Mouse (Mus musculus) stomach, embryonic 16.5 days (tissue): Measurements from ENCODE around the gene Foxa3. TPM values are rescaled to one million over a fixed set of nuclear protein-coding genes. Genes with fewer than 3 reads are reported as not detected.
"Not testable (repeated sequence)": the region's sequence is repeated elsewhere in the genome, so short reads cannot be mapped to it uniquely, and the experiment has no call there.

Experiments
- ATAC-seq: fragments of 200-750 bp; cut with Nextera tagmentation; 2 replicates; pipeline ENCODE4 v1.8.0; 2017; ENCODE audit warnings: moderate number of reproducible peaks, moderate TSS enrichment; ENCODE audit not compliant: insufficient read depth, low FRiP score
- H3K27ac ChIP-seq: fragments of 300-500 bp; sonication (generic); 2 replicates; pipeline ENCODE4 v1.5.1; 2014; ENCODE audit warnings: low read length
- H3K27me3 ChIP-seq: fragments of 300-500 bp; sonication (generic); 2 replicates; pipeline ENCODE4 v1.6.1; 2014; ENCODE audit warnings: low read length, control low read depth, mixed read lengths; ENCODE audit not compliant: control insufficient read depth, insufficient read depth
- H3K36me3 ChIP-seq: fragments of 300-500 bp; sonication (generic); 2 replicates; pipeline ENCODE4 v1.6.1; 2014; ENCODE audit warnings: low read length; ENCODE audit not compliant: control insufficient read depth, insufficient read depth
- H3K4me1 ChIP-seq: fragments of 300-500 bp; sonication (generic); 2 replicates; pipeline ENCODE4 v1.6.1; 2014; ENCODE audit warnings: low read length, control low read depth, mixed read lengths; ENCODE audit not compliant: control insufficient read depth, insufficient read depth
- H3K4me2 ChIP-seq: fragments of 300-500 bp; sonication (generic); 2 replicates; pipeline ENCODE4 v1.6.1; 2014; ENCODE audit warnings: low read depth, low read length, mixed read lengths
- H3K4me3 ChIP-seq: fragments of 300-500 bp; sonication (generic); replicated peaks from 2 replicates; pipeline ENCODE4 v1.5.1; 2014; ENCODE audit warnings: mild to moderate bottlenecking, low read length
- H3K9ac ChIP-seq: fragments of 300-500 bp; sonication (generic); 2 replicates; pipeline ENCODE4 v1.6.1; 2014; ENCODE audit warnings: low read length
- H3K9me3 ChIP-seq: fragments of 300-500 bp; sonication (generic); replicated peaks from 2 replicates; pipeline ENCODE4 v1.6.1; 2016; ENCODE audit warnings: low read length, control low read depth; ENCODE audit not compliant: control insufficient read depth
- WGBS: fragments of 180-500 bp; shearing (Covaris S2); extraction: QIAGEN DNeasy Blood & Tissue Kit; methylation state at CpG from one replicate; pipeline ENCODE4 v1.1.7; 2014; 5-methylcytosine and 5-hydroxymethylcytosine counted together
- polyA plus RNA-seq: library from polyadenylated mRNA; unstranded; fragments of >200 nt; fragmentation: Nextera tagmentation; extraction: Ambion mirVana; gene quantifications from 2 replicates; pipeline ENCODE4 v1.2.1, GENCODE M21; 2015

Gene Foxa3
- 32.5 and 37.1 TPM in 2 replicates for polyA plus RNA-seq

DNA sequence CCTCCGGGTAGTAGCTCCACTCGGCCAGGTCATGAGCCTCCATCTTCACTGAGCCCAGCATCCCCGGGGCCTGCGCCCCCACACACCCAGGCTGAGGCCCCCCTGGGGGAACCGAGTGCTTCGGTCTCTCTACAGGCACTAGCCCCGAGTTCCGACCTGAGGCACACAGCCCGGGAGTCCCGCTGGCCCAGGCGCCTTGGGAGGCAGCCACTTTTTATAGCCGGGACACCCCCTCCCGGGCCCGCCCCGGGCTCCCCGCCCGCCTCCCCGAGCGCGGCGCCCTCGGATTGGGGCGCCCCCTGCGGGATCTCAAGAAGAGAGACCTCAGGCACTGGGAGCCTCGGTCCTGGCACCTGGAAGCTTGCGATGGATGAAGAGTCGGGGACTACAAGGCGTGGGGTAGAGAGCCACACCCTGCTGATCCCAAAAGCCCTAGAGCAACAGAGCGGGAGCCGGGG, at the start of gene Foxa3:
Foxa3 (minus strand) TSS at position 182 of the 458 bp plus-strand sequence.
- Histone ChIP-seq H3K27me3 (peaks cover 28% of the 10 kb centered on the region), H3K4me1 (peaks cover 18% of the 10 kb centered on the region), H3K27ac (peak within 1 kb of the TSS; percentile 57), H3K4me3 (peak within 1 kb of the TSS; percentile 94), H3K36me3 (no peaks in the 10 kb centered on the region), H3K4me2 (peak within 1 kb of the TSS; percentile 68), H3K9ac (peak within 1 kb of the TSS; percentile 95), H3K9me3 (no peaks in the 10 kb centered on the region)
- peak; percentile 59 for ATAC-seq
- WGBS: 3% methylated on average over 30 of the region's 30 CpGs

DNA sequence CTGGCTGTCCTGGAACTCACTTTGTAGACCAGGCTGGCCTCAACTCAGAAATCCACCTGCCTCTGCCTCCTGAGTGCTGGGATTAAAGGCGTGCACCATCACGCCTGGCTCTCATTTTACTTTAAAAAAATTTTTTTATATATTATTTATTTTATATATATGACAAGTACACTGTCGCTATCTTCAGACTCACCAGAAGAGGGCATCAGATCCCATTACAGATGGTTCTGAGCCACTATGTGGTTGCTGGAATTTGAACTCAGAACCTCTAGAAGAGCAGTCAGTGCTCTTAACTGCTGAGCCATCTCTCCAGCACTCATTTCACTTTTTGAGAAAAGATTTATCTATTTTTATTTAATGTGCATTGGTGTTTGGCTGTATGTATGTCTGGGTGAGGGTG, 47.7 kb upstream of the Foxa3 start:
- not testable (repeated sequence) for H3K4me3 ChIP-seq, ATAC-seq, H3K4me2 ChIP-seq, H3K9ac ChIP-seq, H3K27ac ChIP-seq, H3K4me1 ChIP-seq, H3K9me3 ChIP-seq, H3K36me3 ChIP-seq
- WGBS: 50% methylated on average over 3 of the region's 3 CpGs
- peaks cover 13% of the 10 kb centered on the region for H3K27me3 ChIP-seq

DNA sequence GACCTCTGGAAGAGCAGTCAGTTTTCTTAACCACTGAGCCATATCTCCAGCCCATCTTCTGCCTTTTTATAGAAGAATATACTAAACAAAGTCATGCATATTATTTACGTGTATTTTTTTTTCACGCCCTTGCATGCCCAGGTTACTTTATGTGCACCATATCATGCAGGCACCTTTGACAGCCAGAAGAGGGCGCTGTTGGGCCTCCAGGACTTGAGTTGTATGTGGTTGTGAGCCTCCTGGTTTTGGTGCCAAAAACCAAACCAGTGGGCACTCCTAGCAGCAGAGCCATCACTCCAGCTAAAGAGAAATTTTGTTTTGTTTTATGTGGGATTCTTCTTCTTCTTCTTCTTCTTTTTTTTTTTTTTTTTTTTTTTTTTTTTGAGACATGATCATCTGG, 46.2 kb upstream of the Foxa3 start:
- H3K9me3 ChIP-seq: no peaks in the 10 kb centered on the region
- no peak overlapping the region for H3K4me3 ChIP-seq
- WGBS: 48% methylated on average over 3 of the region's 3 CpGs
- no peaks in the 10 kb centered on the region for H3K4me1 ChIP-seq
- no peak overlapping the region for H3K4me2 ChIP-seq
- ATAC-seq: no peak
- H3K9ac ChIP-seq: no peak overlapping the region
- H3K36me3 ChIP-seq: no peaks in the 10 kb centered on the region
- H3K27me3 ChIP-seq: peaks cover 28% of the 10 kb centered on the region
- no peak overlapping the region for H3K27ac ChIP-seq

DNA sequence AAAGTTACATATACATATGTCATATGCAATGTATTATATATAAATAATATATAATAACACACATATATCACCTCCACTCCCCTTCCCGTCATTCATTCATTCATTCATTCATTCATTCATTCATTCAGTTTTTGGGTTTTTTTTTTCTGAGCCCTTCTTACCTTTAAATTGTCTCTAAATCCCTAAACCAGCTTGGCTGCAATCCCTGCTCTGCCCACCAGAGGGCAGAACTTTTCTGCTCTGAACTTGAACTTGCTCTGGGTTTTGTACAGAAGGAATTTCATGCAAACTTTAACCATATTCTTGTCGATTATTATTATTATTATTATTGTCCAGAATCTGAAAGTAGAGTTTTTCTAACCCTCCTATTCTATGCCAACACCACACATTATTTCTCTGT, 45.4 kb upstream of the Foxa3 start:
- no peaks in the 10 kb centered on the region for H3K36me3 ChIP-seq
- H3K4me2 ChIP-seq: no peak overlapping the region
- H3K9ac ChIP-seq: no peak overlapping the region
- no peak for ATAC-seq
- no peaks in the 10 kb centered on the region for H3K4me1 ChIP-seq
- H3K27ac ChIP-seq: no peak overlapping the region
- no peak overlapping the region for H3K4me3 ChIP-seq
- H3K27me3 ChIP-seq: peaks cover 28% of the 10 kb centered on the region
- no peaks in the 10 kb centered on the region for H3K9me3 ChIP-seq
- WGBS: 1% methylated on average over 2 of the region's 2 CpGs

DNA sequence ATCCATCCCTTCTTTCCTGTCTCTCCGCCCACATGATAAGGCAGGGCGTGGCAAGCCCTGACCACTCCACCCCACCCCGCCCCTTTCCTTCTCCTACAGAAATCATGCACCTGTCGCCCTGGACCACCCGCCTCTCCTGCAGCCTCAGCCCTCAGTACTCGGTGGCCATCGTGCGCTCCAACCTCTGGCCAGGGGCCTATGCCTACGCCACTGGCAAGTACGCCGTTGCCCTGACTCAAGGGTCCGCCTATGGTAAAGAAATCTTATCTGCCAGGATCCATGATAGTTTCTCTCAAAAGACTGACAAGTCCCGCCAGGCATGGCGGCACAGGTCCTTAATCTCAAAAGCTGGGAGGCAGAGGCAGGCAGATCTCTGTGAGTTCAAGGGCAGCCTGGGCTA, 44.6 kb upstream of the Foxa3 start:
- no peak overlapping the region for H3K9ac ChIP-seq
- WGBS: 62% methylated on average over 12 of the region's 14 CpGs
- H3K27ac ChIP-seq: no peak overlapping the region
- no peaks in the 10 kb centered on the region for H3K9me3 ChIP-seq
- no peak for ATAC-seq
- H3K4me3 ChIP-seq: no peak overlapping the region
- no peaks in the 10 kb centered on the region for H3K36me3 ChIP-seq
- no peaks in the 10 kb centered on the region for H3K4me1 ChIP-seq
- peaks cover 28% of the 10 kb centered on the region for H3K27me3 ChIP-seq
- no peak overlapping the region for H3K4me2 ChIP-seq

DNA sequence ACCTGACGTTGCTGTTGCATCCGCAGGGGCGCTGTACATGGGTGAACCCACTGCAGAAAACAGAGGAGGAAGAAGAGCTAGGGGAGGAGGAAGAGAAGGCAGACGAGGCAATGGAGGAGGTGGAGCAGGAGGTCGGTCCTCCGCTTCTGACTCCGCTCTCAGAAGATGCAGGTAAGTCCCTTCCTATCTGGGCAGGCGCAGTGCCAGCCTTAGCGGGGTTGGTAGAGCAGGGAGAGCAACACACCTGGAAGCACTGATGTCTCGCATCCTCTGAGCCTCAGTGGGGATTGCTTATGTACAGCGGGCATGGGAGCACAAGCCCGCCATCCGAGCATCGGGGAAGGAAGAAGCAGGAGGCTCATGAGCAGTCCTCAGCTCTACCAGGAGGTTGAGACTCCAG, 43.7 kb upstream of the Foxa3 start:
- H3K27ac ChIP-seq: no peak overlapping the region
- ATAC-seq: no peak
- no peaks in the 10 kb centered on the region for H3K9me3 ChIP-seq
- 42% methylated on average over 14 of the region's 14 CpGs for WGBS
- peaks cover 28% of the 10 kb centered on the region for H3K27me3 ChIP-seq
- H3K4me1 ChIP-seq: no peaks in the 10 kb centered on the region
- no peak overlapping the region for H3K9ac ChIP-seq
- H3K4me3 ChIP-seq: no peak overlapping the region
- H3K4me2 ChIP-seq: no peak overlapping the region
- no peaks in the 10 kb centered on the region for H3K36me3 ChIP-seq

DNA sequence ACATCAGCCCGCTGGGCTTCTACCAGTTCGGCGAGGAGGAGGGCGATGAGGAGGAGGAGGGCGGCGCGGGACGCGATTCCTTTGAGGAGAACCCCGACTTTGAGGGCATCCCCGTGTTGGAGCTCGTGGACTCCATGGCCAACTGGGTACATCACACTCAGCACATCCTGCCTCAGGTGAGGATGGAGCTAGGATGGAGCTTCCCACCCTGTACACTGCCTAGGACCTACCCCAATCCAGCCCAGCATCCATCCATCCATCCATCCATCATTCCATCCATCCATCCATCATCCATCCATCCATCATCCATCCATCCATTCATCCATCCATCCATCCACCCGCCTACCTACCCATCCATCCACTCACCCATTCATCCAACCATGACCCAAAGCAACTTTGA, 42.6 kb upstream of the Foxa3 start:
- Histone ChIP-seq H3K27me3 (peaks cover 28% of the 10 kb centered on the region), H3K9me3 (no peaks in the 10 kb centered on the region), H3K36me3 (no peaks in the 10 kb centered on the region), H3K4me1 (no peaks in the 10 kb centered on the region), H3K4me2 (peak overlapping the region; percentile 29; the same call in 1 of the 2 replicates), H3K27ac (no peak overlapping the region), H3K4me3 (peak overlapping the region; percentile 14; the same call in 1 of the 2 replicates), H3K9ac (no peak overlapping the region)
- no peak for ATAC-seq
- 37% methylated on average over 13 of the region's 13 CpGs for WGBS

- Histone ChIP-seq H3K36me3 (peaks cover 2% of the 10 kb centered on the region), H3K9me3 (no peaks in the 10 kb centered on the region), H3K4me2 (no peak overlapping the region), H3K27ac (no peak overlapping the region), H3K27me3 (no peaks in the 10 kb centered on the region), H3K9ac (no peak overlapping the region), H3K4me3 (no peak overlapping the region), H3K4me1 (0 out of 2 replicates have a peak, but pooled peaks cover 4% of the 10 kb centered on the region)
- 88% methylated on average over 10 of the region's 10 CpGs for WGBS
- ATAC-seq: no peak
These were observed 34.1 kb upstream of the Foxa3 start for GRCm38 (mm10) chr7:19057405-19057804.

GRCm38 (mm10) chr7:19055108-19055507, 31.8 kb upstream of the Foxa3 start:
- Histone ChIP-seq H3K27me3 (no peaks in the 10 kb centered on the region), H3K36me3 (peaks cover 11% of the 10 kb centered on the region), H3K4me3 (no peak overlapping the region), H3K9ac (no peak overlapping the region), H3K4me1 (0 out of 2 replicates have a peak, but pooled peaks cover 4% of the 10 kb centered on the region), H3K4me2 (no peak overlapping the region), H3K27ac (no peak overlapping the region), H3K9me3 (no peaks in the 10 kb centered on the region)
- WGBS: 85% methylated on average over 8 of the region's 8 CpGs
- ATAC-seq: no peak

- peaks cover 14% of the 10 kb centered on the region for H3K36me3 ChIP-seq
- no peak overlapping the region for H3K4me2 ChIP-seq
- WGBS: 59% methylated on average over 9 of the region's 9 CpGs
These were observed 31.4 kb upstream of the Foxa3 start for GRCm38 (mm10) chr7:19054777-19055076.

More at GRCm38 (mm10) chr7:19054777-19055076, 31.4 kb upstream of the Foxa3 start:
- no peak overlapping the region for H3K4me3 ChIP-seq
- H3K27me3 ChIP-seq: no peaks in the 10 kb centered on the region
- no peak overlapping the region for H3K27ac ChIP-seq
- 0 out of 2 replicates have a peak, but pooled peaks cover 4% of the 10 kb centered on the region for H3K4me1 ChIP-seq
- peak; percentile 2; the same call in 1 of the 2 replicates for ATAC-seq
- H3K9ac ChIP-seq: 0 out of 2 replicates have a peak overlapping the region, but pooled peaks have one; percentile 16
- no peaks in the 10 kb centered on the region for H3K9me3 ChIP-seq
